Mouse (Mus musculus) stomach, embryonic 14.5 days (tissue): ENCODE data around the gene Anxa8. TPM values are rescaled to one million over a fixed set of nuclear protein-coding genes. Genes with fewer than 3 reads are reported as not detected.

Experiments
- ATAC-seq: fragments of 200-750 bp; cut with Nextera tagmentation; 2 replicates; pipeline ENCODE4 v1.8.0; 2017; ENCODE audit warnings: low read depth, moderate TSS enrichment; ENCODE audit not compliant: insufficient number of reproducible peaks, insufficient read depth, low FRiP score
- H3K27ac ChIP-seq: fragments of 300-500 bp; sonication (generic); 2 replicates; pipeline ENCODE4 v1.5.1; 2014; ENCODE audit warnings: mild to moderate bottlenecking, low read length, moderate library complexity, mixed read lengths
- H3K27me3 ChIP-seq: fragments of 300-500 bp; sonication (generic); 2 replicates; pipeline ENCODE4 v1.6.1; 2014; ENCODE audit warnings: low read length, control low read depth, mixed read lengths; ENCODE audit not compliant: control insufficient read depth, insufficient read depth
- H3K36me3 ChIP-seq: fragments of 300-500 bp; sonication (generic); 2 replicates; pipeline ENCODE4 v1.6.1; 2014; ENCODE audit warnings: mild to moderate bottlenecking, control low read depth, low read length, moderate library complexity, mixed read lengths; ENCODE audit not compliant: control insufficient read depth, insufficient read depth
- H3K4me1 ChIP-seq: fragments of 300-500 bp; sonication (generic); 2 replicates; pipeline ENCODE4 v1.6.1; 2014; ENCODE audit warnings: low read length, control low read depth, mixed read lengths; ENCODE audit not compliant: control insufficient read depth, insufficient read depth
- H3K4me2 ChIP-seq: fragments of 300-500 bp; sonication (generic); replicated peaks from 2 replicates; pipeline ENCODE4 v1.6.1; 2014; ENCODE audit warnings: low read depth, low read length, control low read depth
- H3K4me3 ChIP-seq: fragments of 300-500 bp; sonication (generic); 2 replicates; pipeline ENCODE4 v1.5.1; 2014; ENCODE audit warnings: low read depth, low read length, control low read depth
- H3K9ac ChIP-seq: fragments of 300-500 bp; sonication (generic); replicated peaks from 2 replicates; pipeline ENCODE4 v1.6.1; 2014; ENCODE audit warnings: low read depth, mild to moderate bottlenecking, control low read depth, low read length, moderate library complexity, mixed read lengths
- H3K9me3 ChIP-seq: fragments of 300-500 bp; sonication (generic); 2 replicates; pipeline ENCODE4 v1.6.1; 2016; ENCODE audit warnings: low read depth, low read length, control low read depth; ENCODE audit not compliant: control insufficient read depth
- WGBS: fragments of 180-500 bp; shearing (Covaris S2); extraction: QIAGEN DNeasy Blood & Tissue Kit; methylation state at CpG from one replicate; pipeline ENCODE4 v1.1.7; 2014; 5-methylcytosine and 5-hydroxymethylcytosine counted together
- polyA plus RNA-seq: library from polyadenylated mRNA; unstranded; fragments of >200 nt; fragmentation: Nextera tagmentation; extraction: Ambion mirVana; gene quantifications from 2 replicates; pipeline ENCODE4 v1.2.1, GENCODE M21; 2014

Gene Anxa8
- polyA plus RNA-seq, 1 experiment from 2014 or later, result 50.6 TPM

- H3K36me3 ChIP-seq, result no peaks in the 10 kb centered on the region
- ATAC-seq, result peak; percentile 51
- H3K4me2 ChIP-seq, result no peak overlapping the region; the same call in 1 of the 2 replicates
- no peaks in the 10 kb centered on the region for H3K27me3 ChIP-seq
- H3K27ac ChIP-seq, result no peak overlapping the region
- no peak overlapping the region for H3K9ac ChIP-seq
- no peaks in the 10 kb centered on the region for H3K9me3 ChIP-seq
- H3K4me3 ChIP-seq, result no peak overlapping the region
- WGBS, result 11% methylated on average over 11 of the region's 11 CpGs
- no peaks in the 10 kb centered on the region for H3K4me1 ChIP-seq
These were observed 5.3 kb upstream of the Anxa8 start for GRCm38 (mm10) chr14:34080321-34080997.

GRCm38 (mm10) chr14:34086806-34087205 lies 1.0 kb downstream of the Anxa8 start:
- Histone ChIP-seq H3K36me3 (no peaks in the 10 kb centered on the region), H3K27me3 (no peaks in the 10 kb centered on the region), H3K27ac (no peak overlapping the region), H3K4me1 (no peaks in the 10 kb centered on the region), H3K9ac (no peak overlapping the region), H3K9me3 (no peaks in the 10 kb centered on the region), H3K4me2 (peak overlapping the region; percentile 22; the same call in 1 of the 2 replicates), H3K4me3 (peak overlapping the region; percentile 9)
- WGBS, result 65% methylated on average over 3 of the region's 4 CpGs
- ATAC-seq, result no peak

- Histone ChIP-seq H3K27ac (no peak overlapping the region), H3K4me1 (no peaks in the 10 kb centered on the region), H3K9ac (no peak overlapping the region), H3K4me3 (no peak overlapping the region), H3K4me2 (peak overlapping the region; percentile 22), H3K9me3 (no peaks in the 10 kb centered on the region), H3K36me3 (no peaks in the 10 kb centered on the region), H3K27me3 (no peaks in the 10 kb centered on the region)
- ATAC-seq, result no peak
- WGBS, result 63% methylated on average over 2 of the region's 2 CpGs
These were observed 2.1 kb downstream of the Anxa8 start for GRCm38 (mm10) chr14:34087856-34088398.

GRCm38 (mm10) chr14:34089796-34090195 lies 4.0 kb downstream of the Anxa8 start:
- no peak overlapping the region for H3K27ac ChIP-seq
- WGBS, result 78% methylated on average over 8 of the region's 8 CpGs
- H3K36me3 ChIP-seq, result no peaks in the 10 kb centered on the region
- H3K4me3 ChIP-seq, result no peak overlapping the region
- no peaks in the 10 kb centered on the region for H3K27me3 ChIP-seq
- no peak for ATAC-seq
- H3K4me2 ChIP-seq, result no peak overlapping the region
- H3K4me1 ChIP-seq, result no peaks in the 10 kb centered on the region
- no peaks in the 10 kb centered on the region for H3K9me3 ChIP-seq
- no peak overlapping the region for H3K9ac ChIP-seq

GRCm38 (mm10) chr14:34091475-34091874 lies 5.7 kb downstream of the Anxa8 start:
- Histone ChIP-seq H3K4me1 (no peaks in the 10 kb centered on the region), H3K9me3 (no peaks in the 10 kb centered on the region), H3K4me3 (no peak overlapping the region), H3K9ac (no peak overlapping the region), H3K36me3 (no peaks in the 10 kb centered on the region), H3K27me3 (no peaks in the 10 kb centered on the region), H3K4me2 (no peak overlapping the region), H3K27ac (no peak overlapping the region)
- no peak for ATAC-seq
- WGBS, result 81% methylated on average over 5 of the region's 5 CpGs

GRCm38 (mm10) chr14:34092856-34093255 lies 7.1 kb downstream of the Anxa8 start:
- 90% methylated on average over 1 of the region's 1 CpGs for WGBS
- no peak overlapping the region for H3K9ac ChIP-seq
- H3K27ac ChIP-seq, result no peak overlapping the region
- no peak for ATAC-seq
- H3K9me3 ChIP-seq, result no peaks in the 10 kb centered on the region
- no peaks in the 10 kb centered on the region for H3K36me3 ChIP-seq
- H3K4me3 ChIP-seq, result no peak overlapping the region
- no peaks in the 10 kb centered on the region for H3K27me3 ChIP-seq
- no peaks in the 10 kb centered on the region for H3K4me1 ChIP-seq
- H3K4me2 ChIP-seq, result no peak overlapping the region

GRCm38 (mm10) chr14:34096161-34096560 lies 10.4 kb downstream of the Anxa8 start:
- Histone ChIP-seq H3K4me1 (no peaks in the 10 kb centered on the region), H3K27ac (no peak overlapping the region), H3K9me3 (no peaks in the 10 kb centered on the region), H3K4me2 (no peak overlapping the region), H3K9ac (no peak overlapping the region), H3K4me3 (no peak overlapping the region), H3K36me3 (no peaks in the 10 kb centered on the region), H3K27me3 (no peaks in the 10 kb centered on the region)
- no peak for ATAC-seq
- WGBS, result 81% methylated on average over 5 of the region's 5 CpGs

- Histone ChIP-seq H3K36me3 (no peaks in the 10 kb centered on the region), H3K9me3 (no peaks in the 10 kb centered on the region), H3K4me2 (no peak within 1 kb of the TSS), H3K4me3 (no peak within 1 kb of the TSS), H3K27me3 (no peaks in the 10 kb centered on the region), H3K9ac (no peak within 1 kb of the TSS), H3K4me1 (no peaks in the 10 kb centered on the region), H3K27ac (no peak within 1 kb of the TSS)
- 57% methylated on average over 5 of the region's 5 CpGs for WGBS
- ATAC-seq, result no peak
These were observed 16.8 kb downstream of the Anxa8 start, which contains the start of gene A630023A22Rik for GRCm38 (mm10) chr14:34102601-34103000. A630023A22Rik (minus strand) TSS chr14:34102754.

GRCm38 (mm10) chr14:34103855-34104254 lies 18.1 kb downstream of the Anxa8 start:
- H3K9me3 ChIP-seq, result no peaks in the 10 kb centered on the region
- ATAC-seq, result no peak
- no peak overlapping the region for H3K9ac ChIP-seq
- H3K4me1 ChIP-seq, result no peaks in the 10 kb centered on the region
- H3K4me3 ChIP-seq, result no peak overlapping the region
- no peak overlapping the region for H3K4me2 ChIP-seq
- no peaks in the 10 kb centered on the region for H3K36me3 ChIP-seq
- H3K27me3 ChIP-seq, result no peaks in the 10 kb centered on the region
- no peak overlapping the region for H3K27ac ChIP-seq
- 57% methylated on average over 3 of the region's 3 CpGs for WGBS
